Mouse (Mus musculus) hematopoietic stem cell, adult 5-6 weeks (primary cell): ENCODE data around the gene Sorbs2. TPM values are rescaled to one million over a fixed set of nuclear protein-coding genes. Genes with fewer than 3 reads are reported as not detected.
A peak's percentile ranks its signal among the peaks of the same experiment; 100 is the strongest.

Experiments used
- ATAC-seq, 2 experiments: fragments of 125-278 bp in 1 of 2; replicated peaks in 1 of 2; 2 replicates each; pipeline ENCODE4 v1.8.0; 2016 to 2017; ENCODE audit warnings: inconsistent platforms in 2 of 2, mild to moderate bottlenecking in 2 of 2, moderate number of reproducible peaks in 2 of 2, low read depth in 1 of 2, moderate TSS enrichment in 1 of 2; ENCODE audit not compliant: low FRiP score in 2 of 2, poor library complexity in 2 of 2, severe bottlenecking in 2 of 2, insufficient read depth in 1 of 2, low TSS enrichment in 1 of 2
- total RNA-seq: library from RNA; stranded (forward); fragments of 172-1452, 232-1000 nt; gene quantifications from 2 replicates; pipeline ENCODE4 v1.2.3, GENCODE M21; 2017

The Sorbs2 gene
- total RNA-seq, 1 experiment from 2014 or later = 1.0 TPM

DNA sequence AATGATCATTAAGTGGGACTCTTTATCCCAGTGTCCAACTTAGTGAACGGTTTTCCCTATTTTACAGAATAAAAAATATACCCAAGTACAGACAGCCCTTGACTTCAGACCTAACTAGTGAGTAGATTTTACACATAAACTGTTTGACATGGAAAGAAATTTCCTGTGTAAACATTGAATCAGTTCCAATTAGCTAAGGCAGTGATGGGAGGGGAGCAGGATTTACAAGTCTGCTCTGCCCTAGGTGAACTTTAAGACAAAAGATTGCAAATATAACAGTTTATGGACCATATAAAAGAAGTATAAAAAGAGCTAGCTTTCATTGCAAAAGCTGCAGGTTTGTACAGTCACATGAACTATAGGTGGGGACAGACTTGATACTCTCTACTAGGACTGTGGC is 253.5 kb downstream of the Sorbs2 start:
- no peak for ATAC-seq

DNA sequence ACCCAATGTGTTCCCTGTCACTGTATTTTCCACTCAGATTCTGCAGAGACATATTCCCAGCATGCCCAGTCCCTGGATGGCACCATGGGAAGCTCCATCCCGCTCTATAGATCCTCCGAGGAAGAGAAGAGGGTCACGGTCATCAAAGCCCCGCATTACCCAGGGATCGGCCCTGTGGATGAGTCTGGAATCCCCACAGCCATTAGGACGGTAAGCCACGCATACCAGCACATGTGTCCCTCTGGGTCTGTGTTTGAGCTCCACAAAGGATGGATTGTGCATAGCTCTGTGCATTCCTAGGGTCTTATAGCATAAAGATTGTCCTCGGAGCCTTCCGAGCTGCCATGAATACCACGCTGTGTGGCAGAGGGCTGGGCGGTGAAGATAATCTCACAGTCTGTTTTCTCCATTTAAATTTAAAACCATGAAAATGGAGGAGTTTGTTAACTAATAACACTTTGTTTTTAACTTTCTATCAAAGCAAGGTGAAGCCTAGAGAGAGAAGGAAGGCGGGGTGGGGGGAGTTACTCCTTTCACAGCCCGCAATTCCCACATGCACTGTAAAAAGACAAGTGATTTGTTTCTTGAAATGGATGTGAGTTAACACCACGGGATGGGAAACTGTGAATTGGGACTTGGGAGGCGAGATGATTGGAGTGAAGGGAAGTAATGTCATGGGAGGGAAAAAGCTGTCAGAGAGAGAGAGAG is 255.5 kb downstream of the Sorbs2 start:
- ATAC-seq = no peak

DNA sequence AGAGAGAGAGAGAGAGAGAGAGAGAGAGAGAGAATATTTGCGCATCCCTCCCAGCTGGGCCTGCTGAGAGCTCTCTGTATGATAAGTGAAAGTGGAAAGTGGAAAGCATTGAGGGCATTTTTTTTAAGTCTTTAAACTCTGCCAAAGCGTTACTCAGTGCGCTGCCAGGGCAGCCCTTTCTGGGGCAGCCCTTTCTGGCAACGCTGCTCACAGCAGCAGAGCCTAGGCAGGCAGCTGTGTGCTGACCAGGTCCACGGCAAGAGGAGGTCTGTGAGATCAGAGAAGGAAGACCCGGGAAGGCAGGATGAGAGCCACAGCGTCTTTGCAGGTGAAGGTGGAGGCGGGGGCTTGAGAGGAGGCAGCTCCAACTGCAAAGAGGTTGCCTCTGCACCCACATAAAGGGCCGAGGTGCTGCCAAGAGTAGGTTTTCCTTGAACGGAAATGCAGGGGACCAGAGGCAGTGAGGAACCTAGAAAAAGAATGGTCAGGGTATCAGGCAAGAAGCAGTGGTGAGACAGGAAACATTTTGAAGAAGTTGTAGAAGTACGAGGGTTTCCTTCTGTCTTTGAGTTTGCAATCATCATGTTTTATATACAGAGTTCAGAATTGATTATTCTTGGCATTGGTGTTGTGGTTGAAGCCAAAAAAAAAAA is 256.2 kb downstream of the Sorbs2 start:
- ATAC-seq = peak; percentile 76 to 80

DNA sequence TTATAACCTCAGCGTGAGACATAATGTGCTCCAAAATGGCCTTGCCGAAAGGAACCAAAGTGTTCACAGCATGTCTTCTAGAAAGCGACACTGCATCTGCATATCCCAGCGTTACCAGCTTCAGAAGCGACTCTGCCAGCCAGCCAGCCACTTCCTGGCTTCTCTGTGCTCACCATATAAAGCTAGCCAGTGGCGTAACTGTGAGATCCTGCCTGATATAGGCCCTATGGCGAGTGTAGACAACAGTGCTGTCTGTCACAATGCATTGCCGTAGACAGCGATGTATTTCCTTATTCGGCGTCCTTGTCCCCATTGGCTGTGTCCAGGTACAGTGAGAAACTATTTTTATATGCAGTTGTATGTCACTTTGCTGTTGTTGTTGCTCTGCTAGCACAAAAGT is 258.6 kb downstream of the Sorbs2 start:
- peak; percentile 34 to 58; a peak in 1 of 4 replicates for ATAC-seq

DNA sequence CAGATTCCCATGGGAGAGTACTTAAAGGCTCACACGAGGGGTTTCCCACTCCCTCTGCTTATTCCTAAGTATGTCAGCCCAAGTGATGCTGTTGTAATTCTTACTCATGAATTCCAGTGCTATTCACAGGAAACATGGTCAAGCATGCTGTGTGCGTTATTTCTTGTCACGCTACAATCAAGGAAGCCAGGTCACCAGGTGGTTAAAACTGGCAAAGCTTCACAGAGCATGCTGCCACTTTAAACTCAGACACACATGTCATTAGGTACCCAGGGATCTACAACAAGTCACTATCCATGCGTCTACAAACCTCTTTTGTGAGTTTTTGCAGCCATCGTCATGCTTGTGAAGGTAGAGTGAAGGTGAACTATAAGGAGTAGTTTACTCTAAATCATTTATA is 267.3 kb downstream of the Sorbs2 start:
- ATAC-seq = no peak

DNA sequence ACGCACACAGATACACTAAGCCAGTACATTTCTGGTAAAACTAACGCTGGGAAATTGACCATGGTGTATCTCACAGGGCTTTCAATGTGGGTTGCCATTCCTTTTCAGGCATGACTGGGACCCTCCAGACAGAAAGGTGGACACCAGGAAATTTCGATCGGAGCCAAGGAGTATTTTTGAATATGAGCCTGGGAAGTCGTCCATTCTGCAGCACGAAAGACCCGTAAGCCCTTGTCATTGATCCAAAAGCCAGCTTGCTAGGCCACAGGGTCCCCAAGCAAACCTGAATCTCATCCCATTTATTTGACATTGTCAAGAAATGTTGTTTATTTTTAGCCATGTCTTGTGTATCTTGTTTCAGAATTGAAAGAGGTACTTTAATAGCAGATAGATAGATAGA is 267.9 kb downstream of the Sorbs2 start:
- no peak for ATAC-seq

DNA sequence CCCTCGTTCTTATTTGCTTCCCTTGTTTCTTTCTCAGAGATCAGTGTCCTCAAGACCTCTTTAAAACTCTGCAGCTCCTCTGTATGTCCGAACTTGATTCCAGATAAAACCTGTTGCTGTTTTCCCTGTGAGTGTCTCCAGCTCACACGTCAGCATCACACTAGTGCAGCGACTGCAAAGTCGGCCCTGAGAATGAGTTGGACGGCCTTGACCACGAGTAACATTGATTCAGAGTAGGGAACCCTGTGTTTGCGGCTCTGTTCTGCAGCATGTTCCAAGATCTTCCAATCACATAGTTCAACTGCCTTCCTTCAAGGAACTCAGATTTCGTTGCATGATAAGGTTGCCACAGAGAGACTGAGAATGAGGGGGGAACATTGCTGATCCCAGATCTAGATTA is 268.8 kb downstream of the Sorbs2 start:
- ATAC-seq = no peak

DNA sequence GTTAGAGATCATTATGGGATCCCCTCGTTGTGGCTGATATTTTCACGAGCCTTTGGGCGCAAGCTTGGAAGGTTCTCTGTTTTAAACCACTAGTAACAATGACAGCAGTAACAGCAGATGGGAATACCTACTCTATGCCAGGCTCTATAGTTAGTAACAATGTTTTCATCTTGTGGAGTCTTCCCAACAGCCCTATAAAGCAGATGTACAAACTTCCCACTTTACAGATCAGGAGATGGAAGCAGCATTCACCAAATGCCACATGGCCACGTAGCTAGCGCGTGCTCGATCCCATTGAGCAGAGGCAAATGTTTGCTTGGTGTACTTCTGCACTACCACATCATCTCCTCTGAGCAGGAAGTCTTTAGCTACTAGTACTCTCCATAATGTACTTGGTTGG is 269.4 kb downstream of the Sorbs2 start:
- ATAC-seq = no peak

DNA sequence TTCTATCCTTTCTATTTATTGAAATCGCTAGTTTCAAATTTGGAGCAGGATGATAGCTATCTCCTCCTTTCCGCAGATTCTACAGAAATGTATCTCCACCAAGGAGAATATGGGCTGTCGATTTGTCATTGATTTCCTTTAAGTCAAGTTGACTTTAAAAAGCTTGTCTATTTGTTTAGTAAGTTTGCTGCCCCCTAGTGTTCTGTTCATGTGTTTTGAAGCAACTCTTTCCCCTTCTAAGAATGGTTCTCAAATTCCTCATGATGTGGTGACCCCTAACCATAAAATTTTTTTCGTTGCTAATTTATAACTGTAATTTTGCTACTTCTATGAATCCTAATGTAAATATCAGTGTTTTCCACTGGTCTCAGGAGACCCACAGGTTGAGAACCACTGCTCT is 273.0 kb downstream of the Sorbs2 start:
- ATAC-seq = no peak; a peak in 1 of 4 replicates

DNA sequence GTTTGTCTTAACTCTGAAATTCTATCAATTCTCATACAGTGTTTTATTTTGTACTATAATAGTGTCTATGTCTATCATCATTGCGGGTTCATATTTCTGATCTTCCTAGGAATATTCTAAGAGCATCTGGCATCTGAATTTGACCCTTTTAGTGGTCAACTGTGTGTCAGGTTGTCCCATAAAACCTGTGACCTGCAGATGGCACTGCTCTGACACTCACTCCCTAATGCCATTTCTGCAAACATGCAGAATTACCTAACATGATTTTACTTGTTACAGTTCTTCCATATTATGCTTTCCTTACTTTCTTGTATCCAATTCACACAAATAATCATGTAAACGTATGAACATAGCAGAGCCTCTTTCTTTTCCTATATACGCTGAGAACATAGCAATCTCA is 281.0 kb downstream of the Sorbs2 start:
- no peak for ATAC-seq

DNA sequence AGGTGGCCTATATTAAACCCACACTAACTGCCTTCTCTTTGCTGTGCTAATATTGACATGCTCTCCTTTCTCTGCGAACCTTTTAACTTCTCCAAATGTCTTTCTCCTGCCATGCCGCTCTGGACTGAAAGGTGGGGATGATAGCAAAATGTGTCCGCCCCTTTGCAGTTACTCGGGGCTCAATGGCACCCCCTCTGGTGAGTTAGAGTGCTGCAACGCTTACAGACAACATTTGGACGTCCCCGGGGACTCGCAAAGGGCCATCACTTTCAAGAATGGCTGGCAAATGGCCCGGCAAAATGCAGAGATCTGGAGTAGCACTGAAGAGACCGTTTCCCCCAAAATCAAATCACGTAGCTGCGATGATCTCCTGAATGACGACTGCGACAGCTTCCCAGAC is 287.3 kb downstream of the Sorbs2 start:
- no peak for ATAC-seq

DNA sequence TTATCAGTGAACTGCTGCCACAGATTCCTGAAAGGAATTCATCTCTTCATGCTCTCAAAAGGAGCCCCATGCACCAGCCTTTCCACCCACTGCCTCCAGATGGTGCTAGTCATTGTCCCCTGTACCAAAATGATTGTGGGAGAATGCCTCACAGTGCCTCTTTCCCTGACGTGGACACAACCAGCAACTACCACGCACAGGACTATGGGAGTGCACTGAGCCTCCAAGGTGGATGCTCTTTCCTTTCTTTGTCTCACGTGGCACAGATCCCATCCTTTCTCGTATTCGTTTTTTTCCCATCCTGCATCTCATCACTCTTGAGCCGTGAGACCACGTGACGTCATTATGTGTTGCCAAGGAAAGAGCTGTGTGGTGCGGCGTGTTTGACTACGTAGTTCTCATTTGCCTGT is 288.7 kb downstream of the Sorbs2 start:
- peak; percentile 60 to 81; a peak in 3 of 4 replicates for ATAC-seq

DNA sequence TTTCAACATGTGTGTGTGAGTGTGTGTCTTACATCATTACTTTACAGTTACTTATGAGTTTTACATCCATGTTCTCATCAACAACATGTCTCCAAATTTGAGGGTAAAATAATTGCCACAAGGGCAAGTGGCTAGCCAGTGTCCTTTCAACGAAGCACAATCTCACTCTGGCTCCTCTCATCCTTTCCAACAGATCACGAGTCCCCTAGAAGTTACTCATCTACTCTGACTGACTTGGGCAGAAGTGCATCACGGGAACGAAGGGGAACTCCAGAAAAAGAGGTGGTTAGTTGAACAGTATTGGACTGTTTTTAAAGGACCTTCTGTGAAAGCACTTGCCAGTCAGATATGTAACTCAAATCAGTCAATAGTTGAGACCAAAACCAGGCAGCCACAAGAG is 291.9 kb downstream of the Sorbs2 start:
- ATAC-seq = no peak

DNA sequence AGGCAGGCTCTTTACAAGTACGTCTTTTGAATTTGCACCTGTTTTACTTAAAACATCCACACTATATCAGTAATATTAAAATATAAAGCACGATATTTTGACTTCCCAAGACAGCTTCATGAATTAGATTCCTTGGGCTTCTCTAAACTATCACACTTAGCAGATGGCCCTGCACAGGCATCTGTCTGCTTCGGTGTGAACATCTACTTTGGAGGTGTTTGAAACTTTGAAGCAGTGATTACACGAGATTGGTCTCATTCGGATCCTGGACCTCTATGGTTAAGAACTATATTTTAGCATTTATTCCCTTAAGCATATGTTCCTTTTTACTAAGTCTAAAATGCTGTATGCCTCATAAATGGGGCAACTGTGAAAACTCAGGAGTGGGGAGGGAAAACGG is 301.0 kb downstream of the Sorbs2 start:
- ATAC-seq = no peak

DNA sequence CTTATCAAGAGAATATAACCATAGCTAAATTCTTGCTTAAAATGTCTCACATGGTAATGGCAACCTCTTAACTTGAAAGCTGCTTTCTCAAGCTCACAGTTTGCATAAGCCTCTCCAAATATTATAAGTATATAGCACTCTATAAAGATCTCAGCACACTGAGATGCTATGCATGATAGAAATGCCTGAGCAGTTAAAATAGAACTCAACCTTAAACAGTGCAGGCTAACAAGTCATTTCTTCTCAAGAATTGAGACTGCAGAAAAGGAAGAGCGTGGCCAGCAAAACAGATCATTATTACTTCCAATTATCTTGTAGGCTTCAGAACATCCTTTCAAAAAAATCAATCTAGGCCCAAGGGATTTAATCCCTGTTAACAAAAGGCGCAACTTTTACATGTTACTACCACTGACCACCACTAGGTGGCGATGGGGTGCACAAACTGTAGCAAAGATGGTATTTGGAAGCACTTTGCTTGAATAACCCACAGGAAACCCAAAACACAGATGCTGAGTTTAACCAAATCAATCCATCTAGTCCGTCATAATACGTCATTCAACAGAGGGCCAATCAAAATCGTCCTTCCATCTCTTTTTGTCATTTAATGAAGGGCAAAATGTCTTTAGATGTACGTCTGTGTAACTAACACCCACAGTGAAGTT is 309.3 kb downstream of the Sorbs2 start:
- ATAC-seq = peak; percentile 75 to 84

DNA sequence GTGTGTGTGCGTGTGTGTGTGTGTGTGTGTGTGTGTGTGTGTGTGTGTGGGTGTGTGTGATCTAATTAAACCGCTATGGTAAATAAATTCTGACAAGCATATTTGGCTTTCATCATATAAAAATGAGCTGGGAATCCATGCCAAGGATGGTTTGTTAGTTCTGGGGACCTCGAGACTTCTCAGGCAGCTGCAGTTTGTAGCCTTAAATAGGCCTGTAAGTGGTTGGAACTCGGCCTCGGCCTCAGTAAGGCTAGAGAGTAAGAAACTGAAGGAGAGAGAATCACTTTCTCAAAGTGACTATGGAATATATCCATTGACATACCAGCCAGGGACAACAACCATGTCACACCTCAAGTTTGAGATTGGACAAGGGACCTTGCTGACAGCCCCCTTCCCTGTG is 314.1 kb downstream of the Sorbs2 start:
- no peak for ATAC-seq

DNA sequence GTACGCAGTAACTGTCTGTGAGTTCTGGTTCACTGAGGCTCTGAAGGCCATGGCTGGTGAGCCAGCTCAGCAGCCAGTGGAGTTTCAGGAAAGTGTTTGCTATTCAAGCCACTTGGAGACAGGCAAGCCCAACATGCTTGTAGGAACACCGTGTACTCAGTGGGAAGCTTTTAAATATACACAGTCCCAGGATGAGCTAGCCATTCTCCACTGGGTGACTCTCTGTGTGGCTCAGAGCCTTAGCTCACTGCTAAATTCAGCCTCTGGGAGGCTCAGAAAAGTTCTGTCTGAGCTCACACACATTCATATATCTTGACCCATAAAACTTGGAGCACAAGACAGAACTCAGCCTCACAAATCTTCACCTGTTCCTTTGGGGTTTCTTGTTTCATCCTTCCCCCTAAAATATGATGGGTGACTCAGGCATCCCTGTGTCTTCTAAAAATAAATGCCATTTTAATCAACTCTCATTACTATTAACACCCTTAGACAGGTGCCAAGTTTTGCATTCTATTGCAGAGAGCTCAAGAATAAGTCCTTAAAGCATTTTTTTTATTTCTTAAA is 322.5 kb downstream of the Sorbs2 start:
- no peak for ATAC-seq

DNA sequence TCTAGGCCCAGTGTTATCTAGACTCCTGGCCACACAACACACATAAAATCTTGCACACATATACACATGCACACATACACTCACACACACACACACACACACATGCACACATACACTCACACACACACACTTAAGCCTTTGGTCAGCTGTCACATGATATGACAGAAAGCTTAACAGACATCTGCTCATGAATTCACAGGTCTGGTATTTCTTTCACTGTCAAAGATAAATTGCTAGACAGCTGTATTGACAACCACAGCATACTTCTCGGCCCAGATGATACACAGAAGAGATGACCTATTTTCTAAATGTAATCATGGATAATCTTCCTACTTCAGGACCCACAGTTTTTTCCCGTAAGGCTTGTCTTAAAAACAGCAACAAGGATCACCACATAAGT is 326.3 kb downstream of the Sorbs2 start:
- no peak for ATAC-seq
